Mouse (Mus musculus): ENCODE measurements around the gene Letm1.

GRCm38 (mm10) chr5:33728841-33729240, 53.8 kb downstream of the Letm1 start:
- TF ChIP-seq POLR2A (IDR thresholded peaks at IDR 0.05; ENCODE audit: control insufficient read depth, extremely low read depth, insufficient read depth, low read length, poor library complexity) (no peak), CTCF (IDR thresholded peaks at IDR 0.05; ENCODE audit: borderline replicate concordance, control insufficient read depth, extremely low read depth, insufficient read depth, low read length, poor library complexity) (no peak)

Data from thymus, adult 2 months (tissue).